Mouse (Mus musculus) G1E (cell line): Measurements from ENCODE around the gene Fstl4.

Source experiments
- CTCF ChIP-seq: IDR thresholded peaks from 2 replicates; pipeline ENCODE4 v1.5.1; 2012; ENCODE audit warnings: low read depth, low read length, inconsistent platforms, mixed read lengths
- GATA1 ChIP-seq: IDR thresholded peaks from 2 replicates; pipeline ENCODE4 v1.6.1; 2012; ENCODE audit warnings: borderline replicate concordance, low read length, inconsistent platforms, mixed read lengths
- GATA2 ChIP-seq: IDR thresholded peaks from 2 replicates; pipeline ENCODE4 v1.6.1; 2012; ENCODE audit warnings: low read depth, low read length, inconsistent platforms, borderline replicate concordance
- POLR2AphosphoS5 ChIP-seq: IDR thresholded peaks from 2 replicates; pipeline ENCODE4 v1.6.1; 2012; ENCODE audit warnings: low read depth, low read length, inconsistent platforms; ENCODE audit not compliant: insufficient replicate concordance
- TAL1 ChIP-seq: conservative IDR thresholded peaks from 2 replicates; pipeline ENCODE4 v1.6.1; 2012; ENCODE audit warnings: low read depth, low read length, inconsistent platforms, mixed read lengths

DNA sequence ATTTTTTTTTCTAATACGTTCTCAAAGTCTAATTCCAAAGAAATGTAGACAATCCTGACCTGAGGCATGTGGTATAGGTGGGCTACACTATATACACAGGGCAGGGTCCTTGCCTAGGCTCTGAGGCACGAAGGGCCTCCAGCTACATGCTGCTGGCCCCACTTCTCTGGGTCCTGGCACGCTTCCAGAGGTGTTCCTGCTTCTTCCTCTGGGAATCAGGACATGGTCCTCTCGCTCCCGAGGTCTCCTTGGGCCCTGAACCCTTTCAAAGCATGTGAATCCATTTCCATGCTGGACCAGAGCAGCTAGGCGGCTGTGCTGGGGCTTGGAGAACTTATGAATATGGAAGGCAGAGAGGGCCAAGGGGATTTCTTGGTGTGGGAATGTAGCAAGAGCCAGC lies 292.3 kb downstream of the Fstl4 start:
- TF ChIP-seq CTCF (no peak), TAL1 (no peak), POLR2AphosphoS5 (no peak), GATA2 (no peak), GATA1 (no peak)
